Mouse (Mus musculus): ENCODE measurements around the gene Chgb.

DNA sequence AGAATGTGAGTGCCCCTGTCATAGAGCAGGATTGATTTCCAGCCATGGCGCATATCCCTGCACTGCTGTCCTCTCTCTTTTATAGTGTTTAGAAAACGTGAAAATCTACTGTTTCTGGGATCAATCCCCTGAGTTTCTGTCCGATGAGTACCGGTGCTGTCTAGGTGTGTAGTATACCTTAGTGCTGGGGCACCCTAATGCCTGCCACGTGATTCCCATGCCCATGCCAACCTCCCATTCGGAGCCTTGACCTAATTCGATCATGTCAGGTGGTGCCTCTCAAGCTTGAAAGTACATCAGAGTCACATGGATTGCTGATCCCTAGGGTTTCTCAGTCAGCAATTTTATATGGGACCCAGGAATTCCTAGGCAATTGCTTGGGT lies 13.1 kb downstream of the Chgb start:
- no peak for TF ChIP-seq CTCF (IDR thresholded peaks at IDR 0.05; ENCODE audit: low read depth)
- TF ChIP-seq EP300 (IDR thresholded peaks at IDR 0.05; ENCODE audit: low read depth) = no peak
